Mouse (Mus musculus) neural tube, embryonic 15.5 days (tissue): ENCODE results near the gene Gm49378. TPM values are rescaled to one million over a fixed set of nuclear protein-coding genes. Genes with fewer than 3 reads are reported as not detected.
A peak's percentile ranks its signal among the peaks of the same experiment; 100 is the strongest.

Experiments
- ATAC-seq: fragments of 200-750 bp; cut with Nextera tagmentation; 2 replicates; pipeline ENCODE4 v1.8.0; 2017; ENCODE audit warnings: mild to moderate bottlenecking, moderate TSS enrichment, moderate library complexity; ENCODE audit not compliant: low FRiP score
- H3K27ac ChIP-seq: fragments of 300-500 bp; sonication (generic); replicated peaks from 2 replicates; pipeline ENCODE4 v1.5.1; 2015; ENCODE audit warnings: mild to moderate bottlenecking, inconsistent platforms
- H3K27me3 ChIP-seq: fragments of 300-500 bp; sonication (generic); replicated peaks from 2 replicates; pipeline ENCODE4 v1.6.1; 2015; ENCODE audit warnings: inconsistent platforms
- H3K36me3 ChIP-seq: fragments of 300-500 bp; sonication (generic); 2 replicates; pipeline ENCODE4 v1.6.1; 2015; ENCODE audit warnings: inconsistent platforms
- H3K4me1 ChIP-seq: fragments of 300-500 bp; sonication (generic); 2 replicates; pipeline ENCODE4 v1.6.1; 2015; ENCODE audit warnings: inconsistent platforms
- H3K4me2 ChIP-seq: fragments of 300-500 bp; sonication (generic); 2 replicates; pipeline ENCODE4 v1.6.1; 2015; ENCODE audit warnings: inconsistent platforms, mild to moderate bottlenecking, moderate library complexity
- H3K4me3 ChIP-seq: fragments of 300-500 bp; sonication (generic); replicated peaks from 2 replicates; pipeline ENCODE4 v1.5.1; 2015; ENCODE audit warnings: mild to moderate bottlenecking, inconsistent platforms
- H3K9ac ChIP-seq: fragments of 300-500 bp; sonication (generic); replicated peaks from 2 replicates; pipeline ENCODE4 v1.6.1; 2015; ENCODE audit warnings: mild to moderate bottlenecking, inconsistent platforms
- H3K9me3 ChIP-seq: fragments of 300-500 bp; sonication (generic); replicated peaks from 2 replicates; pipeline ENCODE4 v1.6.1; 2016; ENCODE audit warnings: inconsistent platforms
- WGBS: fragments of 180-500 bp; shearing (Covaris S2); methylation state at CpG from one replicate; pipeline ENCODE4 v1.1.7; 2015; ENCODE audit warnings: mixed read lengths; 5-methylcytosine and 5-hydroxymethylcytosine counted together
- polyA plus RNA-seq: library from polyadenylated mRNA; unstranded; fragments of >200 nt; fragmentation: Nextera tagmentation; extraction: Ambion mirVana; gene quantifications from 2 replicates; pipeline ENCODE4 v1.2.1, GENCODE M21; 2015

The Gm49378 gene
- polyA plus RNA-seq, 1 experiment from 2014 or later, result 1.7 TPM

DNA sequence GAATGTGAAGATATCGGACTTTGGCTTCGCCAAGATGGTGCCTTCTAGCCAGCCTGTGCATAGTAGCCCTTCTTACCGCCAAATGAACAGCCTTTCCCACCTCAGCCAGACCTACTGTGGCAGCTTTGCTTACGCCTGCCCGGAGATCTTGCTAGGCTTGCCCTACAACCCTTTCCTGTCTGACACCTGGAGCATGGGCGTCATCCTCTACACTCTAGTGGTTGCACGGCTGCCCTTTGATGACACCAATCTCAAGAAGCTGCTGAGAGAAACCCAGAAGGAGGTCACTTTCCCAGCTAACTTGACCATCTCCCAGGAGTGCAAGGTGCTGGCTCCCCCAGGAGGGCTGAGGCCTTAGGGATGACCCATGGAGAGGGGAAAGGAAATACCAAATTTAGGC, 13.8 kb upstream of the Gm49378 start:
- Histone ChIP-seq H3K9me3 (no peaks in the 10 kb centered on the region), H3K27me3 (no peaks in the 10 kb centered on the region), H3K4me2 (no peak overlapping the region), H3K36me3 (no peaks in the 10 kb centered on the region), H3K4me1 (no peaks in the 10 kb centered on the region), H3K9ac (no peak overlapping the region), H3K27ac (no peak overlapping the region), H3K4me3 (no peak overlapping the region)
- no peak for ATAC-seq
- WGBS, result 94% methylated on average over 7 of the region's 7 CpGs

DNA sequence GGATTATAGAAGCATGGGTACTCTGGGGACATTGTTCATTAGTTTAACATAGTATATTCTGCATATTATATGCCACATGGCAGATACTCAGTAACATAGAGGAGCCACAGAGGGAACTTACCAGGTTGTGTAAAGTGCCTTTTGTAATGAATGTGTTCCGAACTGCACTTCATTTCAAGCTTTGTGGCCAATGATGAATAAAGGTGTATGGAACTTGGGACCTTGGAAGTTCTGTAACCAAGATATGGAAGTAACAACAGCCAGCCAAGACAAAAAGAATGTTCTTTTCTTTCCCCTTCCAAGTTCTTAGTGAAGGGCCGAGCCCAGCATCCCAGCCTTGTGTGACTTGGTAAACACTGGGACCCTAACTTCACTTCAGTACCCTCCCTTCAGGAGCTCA, 12.2 kb upstream of the Gm49378 start, which contains the start of gene Tssk4:
Gene Tssk4, plus strand, starts transcription at position 301 of the 400 bp plus-strand sequence.
- no peaks in the 10 kb centered on the region for H3K27me3 ChIP-seq
- H3K9me3 ChIP-seq, result no peaks in the 10 kb centered on the region
- no peak for ATAC-seq
- no peak within 1 kb of the TSS for H3K9ac ChIP-seq
- no peaks in the 10 kb centered on the region for H3K36me3 ChIP-seq
- WGBS, result 97% methylated on average over 2 of the region's 2 CpGs
- no peak within 1 kb of the TSS for H3K4me2 ChIP-seq
- H3K27ac ChIP-seq, result no peak within 1 kb of the TSS
- no peak within 1 kb of the TSS for H3K4me3 ChIP-seq
- peaks cover 4% of the 10 kb centered on the region for H3K4me1 ChIP-seq

DNA sequence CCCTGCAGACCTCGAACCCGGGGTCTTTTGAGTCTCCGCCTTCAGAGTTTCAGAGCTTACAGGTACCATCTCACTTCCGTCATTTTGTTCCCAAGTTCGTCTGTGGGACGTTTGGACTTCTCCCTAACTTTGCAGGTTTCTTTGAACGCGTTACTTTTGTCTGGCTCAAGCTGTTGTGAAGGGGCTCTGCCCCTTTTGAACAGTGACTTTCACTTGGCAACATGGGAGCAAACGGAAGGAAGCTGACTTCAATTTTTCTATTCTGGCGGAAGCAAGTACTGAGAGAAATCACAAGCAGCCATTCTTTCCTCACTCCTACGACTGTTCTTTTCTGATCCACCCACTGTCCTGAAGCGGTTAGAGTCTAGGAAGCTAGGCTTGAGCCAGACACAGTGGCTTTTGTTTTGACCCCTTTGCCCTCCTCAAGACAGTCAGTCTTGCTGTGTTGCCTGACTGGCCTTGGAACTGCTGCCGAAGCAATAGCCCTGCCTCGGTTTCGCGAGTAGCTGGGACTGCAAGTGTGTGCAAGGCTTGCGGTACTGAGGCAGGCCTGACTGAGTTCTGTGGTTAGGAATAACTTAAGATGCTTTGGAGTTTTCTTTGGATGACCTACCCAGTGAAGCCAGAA, 6.7 kb upstream of the Gm49378 start:
- H3K9me3 ChIP-seq, result no peaks in the 10 kb centered on the region
- H3K27ac ChIP-seq, result peak overlapping the region; percentile 15; the same call in 1 of the 2 replicates
- H3K9ac ChIP-seq, result peak overlapping the region; percentile 79
- no peaks in the 10 kb centered on the region for H3K27me3 ChIP-seq
- peak overlapping the region; percentile 84 for H3K4me2 ChIP-seq
- H3K4me3 ChIP-seq, result peak overlapping the region; percentile 98
- ATAC-seq, result no peak
- peaks cover 31% of the 10 kb centered on the region for H3K4me1 ChIP-seq
- peaks cover 20% of the 10 kb centered on the region for H3K36me3 ChIP-seq
- 26% methylated on average over 17 of the region's 17 CpGs for WGBS

DNA sequence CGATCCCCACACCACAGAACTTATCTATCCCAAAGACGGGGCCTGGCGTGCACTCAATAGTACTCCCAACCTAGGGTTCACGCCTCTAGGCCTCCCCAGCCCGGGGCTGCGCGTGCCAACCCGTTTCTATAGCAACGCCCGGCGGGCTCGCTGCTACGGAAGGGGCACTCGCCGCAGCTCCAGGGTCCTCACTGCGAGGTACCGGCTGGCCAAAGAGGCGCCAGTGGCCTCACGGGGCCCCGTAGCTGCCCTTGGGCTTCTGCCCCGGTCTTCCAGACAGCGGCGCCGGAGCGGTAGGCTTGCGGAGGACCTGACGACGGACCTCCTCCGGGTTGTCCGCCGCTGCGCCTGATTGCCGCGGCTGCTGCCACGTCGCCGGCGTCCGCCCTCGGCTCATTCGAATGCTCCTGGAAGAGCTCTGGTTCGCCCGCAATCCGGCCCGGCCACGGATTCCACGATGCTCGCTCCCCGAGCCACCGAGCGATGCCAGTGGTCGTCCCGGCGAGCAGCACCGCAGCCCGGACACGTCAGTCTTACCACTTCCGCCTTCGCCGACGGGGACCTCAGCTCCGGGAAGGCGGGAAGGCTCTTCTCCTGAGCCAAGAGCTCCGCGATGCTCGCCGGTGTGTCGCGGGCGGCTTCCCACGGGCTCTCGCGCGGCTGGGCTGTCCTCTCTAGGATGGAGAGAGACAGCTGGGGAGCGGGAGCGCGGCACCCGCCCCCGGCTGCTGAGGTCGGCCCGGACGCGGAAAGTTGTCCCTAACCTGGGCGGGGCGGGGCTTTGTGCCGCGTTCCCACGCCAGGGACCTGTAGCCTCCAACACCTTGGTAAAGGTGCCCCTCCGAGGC, 5.6 kb upstream of the Gm49378 start, which contains the start of gene Tm9sf1:
Gene Tm9sf1, minus strand, starts transcription at position 747 of the 848 bp plus-strand sequence.
- Histone ChIP-seq H3K9me3 (no peaks in the 10 kb centered on the region), H3K9ac (peak within 1 kb of the TSS; percentile 79), H3K4me1 (peaks cover 31% of the 10 kb centered on the region), H3K4me2 (peak within 1 kb of the TSS; percentile 84), H3K4me3 (peak within 1 kb of the TSS; percentile 98), H3K27me3 (no peaks in the 10 kb centered on the region), H3K27ac (peak within 1 kb of the TSS; percentile 99), H3K36me3 (peaks cover 29% of the 10 kb centered on the region)
- ATAC-seq, result peak; percentile 90
- WGBS, result under 1% methylated on average over 89 of the region's 89 CpGs

DNA sequence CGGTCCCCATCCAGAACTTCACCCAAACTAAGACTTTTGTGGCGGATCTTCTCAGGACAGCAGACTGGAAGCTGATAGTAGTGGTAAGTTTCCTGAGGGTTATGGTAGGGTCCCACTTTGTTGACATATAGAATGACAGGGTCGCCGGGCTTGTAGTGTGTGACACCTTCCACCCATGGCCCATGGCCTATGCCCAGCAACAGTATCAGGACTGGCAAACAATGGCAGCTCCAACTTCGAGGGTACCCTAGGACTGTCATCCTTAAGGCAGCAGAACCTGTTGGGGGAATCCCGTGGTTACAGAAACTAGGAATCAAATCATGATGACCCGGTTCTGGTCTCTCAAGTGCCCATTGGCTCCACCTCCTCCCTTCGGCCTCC, 5.0 kb upstream of the Gm49378 start:
- Histone ChIP-seq H3K36me3 (peaks cover 35% of the 10 kb centered on the region), H3K4me2 (peak overlapping the region; percentile 84), H3K27ac (peak overlapping the region; percentile 99), H3K9ac (peak overlapping the region; percentile 79), H3K9me3 (no peaks in the 10 kb centered on the region), H3K4me1 (peaks cover 31% of the 10 kb centered on the region), H3K27me3 (no peaks in the 10 kb centered on the region), H3K4me3 (peak overlapping the region; percentile 98)
- peak; percentile 39 for ATAC-seq
- 27% methylated on average over 8 of the region's 8 CpGs for WGBS

DNA sequence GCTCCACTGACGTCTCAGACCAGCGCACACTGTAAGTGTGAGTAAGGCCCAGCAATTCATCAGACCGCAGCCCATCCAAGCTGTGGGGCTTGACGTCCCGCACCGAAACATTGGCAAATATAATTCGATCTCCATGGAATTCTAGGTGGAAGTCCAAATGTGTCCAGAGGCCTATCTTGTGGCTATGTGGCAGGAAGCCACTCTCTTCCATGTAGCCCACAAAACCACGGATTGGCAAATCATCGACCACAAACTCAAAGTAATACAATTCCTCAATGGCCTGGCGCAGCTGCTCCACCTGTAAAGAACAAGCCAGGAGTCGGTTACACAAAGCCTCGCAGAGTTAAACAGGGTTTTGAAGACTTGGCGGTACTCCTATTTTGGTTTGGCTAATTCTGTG, 3.6 kb upstream of the Gm49378 start:
- Histone ChIP-seq H3K27ac (no peak overlapping the region), H3K9me3 (no peaks in the 10 kb centered on the region), H3K27me3 (no peaks in the 10 kb centered on the region), H3K4me3 (no peak overlapping the region), H3K36me3 (peaks cover 41% of the 10 kb centered on the region), H3K9ac (no peak overlapping the region), H3K4me1 (peaks cover 34% of the 10 kb centered on the region), H3K4me2 (no peak overlapping the region)
- ATAC-seq, result no peak
- WGBS, result 96% methylated on average over 13 of the region's 13 CpGs

DNA sequence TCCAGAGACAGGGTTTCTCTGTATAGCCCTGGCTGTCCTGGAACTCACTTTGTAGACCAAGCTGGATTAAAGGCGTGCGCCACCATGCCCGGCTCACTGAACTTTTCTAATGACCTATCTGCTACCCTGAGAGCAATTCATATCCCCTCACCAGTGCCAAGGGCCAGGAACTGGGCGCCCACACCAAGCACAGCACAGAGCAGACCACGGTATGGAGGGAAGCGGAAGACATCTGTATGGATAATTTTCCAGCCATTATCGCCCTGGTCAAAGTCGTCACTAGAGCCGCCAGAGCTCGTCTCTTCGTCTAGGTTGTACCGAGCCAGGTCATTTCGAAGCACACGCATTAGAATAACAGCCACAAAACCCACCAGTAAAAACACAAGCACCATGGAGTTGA, 3.1 kb upstream of the Gm49378 start:
- Histone ChIP-seq H3K27ac (no peak overlapping the region), H3K36me3 (peaks cover 41% of the 10 kb centered on the region), H3K9me3 (no peaks in the 10 kb centered on the region), H3K4me2 (no peak overlapping the region), H3K9ac (no peak overlapping the region), H3K27me3 (no peaks in the 10 kb centered on the region), H3K4me3 (no peak overlapping the region), H3K4me1 (peaks cover 38% of the 10 kb centered on the region)
- no peak for ATAC-seq
- WGBS, result 94% methylated on average over 14 of the region's 14 CpGs

DNA sequence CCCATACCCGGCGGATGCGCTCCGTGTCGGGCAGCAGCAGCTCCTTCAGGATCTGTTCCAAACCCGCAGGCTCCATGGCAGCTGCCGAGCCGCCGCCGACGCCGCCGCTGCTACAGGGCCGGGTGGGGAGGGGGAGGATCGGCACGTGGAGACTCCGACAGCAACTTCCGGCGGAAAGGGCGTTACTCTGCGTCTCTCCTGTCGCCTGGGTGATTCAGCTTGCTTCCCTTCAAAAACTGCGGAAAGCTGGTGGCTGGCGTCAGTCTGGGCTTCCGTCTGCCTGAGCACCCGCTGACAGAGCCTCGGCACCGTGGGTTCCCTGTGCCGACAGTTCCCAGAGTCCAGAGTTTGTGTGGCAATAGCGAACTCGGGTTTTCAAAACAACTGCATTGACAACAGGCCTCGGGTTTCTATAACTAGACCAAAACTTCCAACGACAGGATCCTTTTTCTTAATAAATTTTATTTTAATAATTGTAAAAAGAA, 2.1 kb downstream of the Gm49378 start, which contains the start of gene Ipo4:
Gene Ipo4, minus strand, starts transcription at position 435 of the 485 bp plus-strand sequence.
- H3K9ac ChIP-seq, result peak within 1 kb of the TSS; percentile 76
- H3K36me3 ChIP-seq, result peaks cover 69% of the 10 kb centered on the region
- H3K9me3 ChIP-seq, result no peaks in the 10 kb centered on the region
- peak within 1 kb of the TSS; percentile 93 for H3K4me2 ChIP-seq
- peak; percentile 88 for ATAC-seq
- H3K4me1 ChIP-seq, result peaks cover 32% of the 10 kb centered on the region
- H3K27me3 ChIP-seq, result no peaks in the 10 kb centered on the region
- 1% methylated on average over 28 of the region's 33 CpGs for WGBS
- H3K27ac ChIP-seq, result peak within 1 kb of the TSS; percentile 85
- peak within 1 kb of the TSS; percentile 82 for H3K4me3 ChIP-seq

DNA sequence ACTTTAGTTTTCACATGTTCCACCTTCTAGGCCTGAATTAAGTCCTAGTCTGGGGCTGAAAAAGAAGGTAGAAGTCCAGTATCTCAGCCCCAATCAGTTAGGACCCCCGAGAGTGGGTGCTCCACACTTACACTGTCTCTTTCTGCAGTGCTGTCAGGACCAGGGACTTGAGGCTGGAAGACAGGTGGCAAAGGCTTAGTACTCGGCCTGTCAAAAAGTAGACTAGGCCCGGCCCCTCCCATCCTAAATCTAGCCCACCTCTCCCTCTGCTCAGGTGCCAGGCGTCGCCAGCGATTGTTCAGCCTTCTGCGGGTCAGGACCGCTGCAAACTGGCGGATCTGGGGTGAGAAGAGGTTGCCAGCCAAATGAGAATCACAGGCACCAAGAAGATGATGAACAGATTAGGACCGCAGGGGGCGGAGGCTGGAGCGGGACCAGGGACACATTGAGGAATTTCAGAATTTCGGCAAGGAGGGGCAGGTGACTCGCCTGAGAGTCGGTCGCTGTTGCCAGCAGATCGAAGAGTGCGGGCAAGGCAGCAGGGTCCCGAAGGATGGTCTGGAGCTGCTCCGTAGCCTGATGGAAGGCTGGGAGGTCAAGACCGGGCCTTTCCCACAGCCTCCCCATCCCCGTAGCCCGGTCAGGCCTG, 2.7 kb downstream of the Gm49378 start:
- peak overlapping the region; percentile 82 for H3K4me3 ChIP-seq
- H3K27me3 ChIP-seq, result no peaks in the 10 kb centered on the region
- 6% methylated on average over 21 of the region's 23 CpGs for WGBS
- peak; percentile 62 for ATAC-seq
- peaks cover 69% of the 10 kb centered on the region for H3K36me3 ChIP-seq
- H3K4me1 ChIP-seq, result peaks cover 28% of the 10 kb centered on the region
- peak overlapping the region; percentile 85 for H3K27ac ChIP-seq
- H3K4me2 ChIP-seq, result peak overlapping the region; percentile 93
- H3K9me3 ChIP-seq, result no peaks in the 10 kb centered on the region
- peak overlapping the region; percentile 76 for H3K9ac ChIP-seq

DNA sequence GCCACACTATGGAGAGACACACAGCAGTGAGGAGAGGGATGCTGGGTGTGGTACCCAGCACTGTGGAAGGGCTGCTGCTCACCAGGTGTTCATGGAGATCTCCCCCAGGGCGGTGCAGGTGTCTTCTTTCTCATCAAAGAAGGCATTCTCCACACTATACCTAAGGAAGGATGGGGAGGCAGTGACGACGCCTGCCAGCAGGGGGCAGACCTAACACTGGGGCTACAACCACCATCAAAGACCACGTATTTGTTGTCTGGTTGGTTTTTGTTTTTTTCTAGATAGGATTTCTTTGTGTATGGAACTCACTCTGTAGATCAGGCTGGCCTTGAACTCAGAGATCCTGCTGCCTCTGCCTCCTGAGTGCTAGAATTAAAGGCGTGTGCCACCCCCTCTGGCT, 8.4 kb downstream of the Gm49378 start:
- no peak for ATAC-seq
- 59% methylated on average over 5 of the region's 5 CpGs for WGBS

DNA sequence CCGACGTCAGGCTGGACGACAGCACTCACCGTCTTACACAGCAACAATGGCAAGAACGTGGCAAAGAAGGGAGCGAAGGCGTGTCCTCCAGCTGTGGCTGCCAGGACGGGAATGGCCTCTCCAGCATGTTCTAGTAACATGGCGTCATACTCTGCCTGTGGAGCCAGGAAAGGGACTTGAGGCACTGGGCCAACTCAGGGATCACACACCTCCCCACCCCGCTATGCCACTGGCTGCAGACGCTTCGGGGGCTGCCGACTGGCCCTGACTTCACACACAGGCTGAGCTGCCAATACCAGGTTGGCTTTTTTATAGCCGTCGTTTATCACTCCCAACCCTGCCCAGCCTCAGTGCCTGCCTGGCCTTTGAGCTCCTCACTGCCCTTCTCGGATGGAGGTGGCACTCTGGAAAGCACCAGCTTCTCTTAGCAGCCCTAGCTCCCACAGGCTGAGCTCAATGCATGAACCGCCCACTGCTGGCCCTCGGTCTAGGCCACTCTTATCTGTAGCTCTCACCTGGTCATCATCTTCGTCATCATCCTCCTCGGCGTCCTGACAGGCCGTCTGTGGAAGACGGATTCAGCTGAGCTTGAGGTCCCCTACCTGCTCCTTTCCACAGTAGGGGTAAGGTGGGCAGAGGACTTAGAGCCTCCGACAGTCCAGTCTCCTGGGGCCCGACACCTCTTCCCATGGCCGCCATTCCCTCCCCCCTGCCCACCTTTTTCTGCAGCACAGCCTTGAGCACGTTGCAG, 9.4 kb downstream of the Gm49378 start:
- ATAC-seq, result no peak
- Histone ChIP-seq H3K36me3 (peaks cover 90% of the 10 kb centered on the region), H3K4me1 (no peaks in the 10 kb centered on the region), H3K27me3 (no peaks in the 10 kb centered on the region), H3K9ac (no peak overlapping the region), H3K4me2 (no peak overlapping the region), H3K27ac (no peak overlapping the region), H3K9me3 (no peaks in the 10 kb centered on the region), H3K4me3 (no peak overlapping the region)
- WGBS, result 81% methylated on average over 27 of the region's 27 CpGs

More for the DNA sequence above, 8.4 kb downstream of the Gm49378 start:
- H3K27ac ChIP-seq, result no peak overlapping the region
- H3K4me3 ChIP-seq, result no peak overlapping the region
- H3K9me3 ChIP-seq, result no peaks in the 10 kb centered on the region
- H3K4me1 ChIP-seq, result peaks cover 9% of the 10 kb centered on the region
- H3K27me3 ChIP-seq, result no peaks in the 10 kb centered on the region
- peaks cover 96% of the 10 kb centered on the region for H3K36me3 ChIP-seq
- no peak overlapping the region for H3K9ac ChIP-seq
- H3K4me2 ChIP-seq, result no peak overlapping the region
